Mouse (Mus musculus): ENCODE results near the gene Trpm3. TPM values are rescaled to one million over a fixed set of nuclear protein-coding genes. Genes with fewer than 3 reads are reported as not detected.

The Trpm3 gene
- polyA plus RNA-seq, 1 experiment: 0.05 TPM

- H3K27me3 ChIP-seq (ENCODE audit: control insufficient read depth, insufficient read depth, insufficient read length): no peaks in the 10 kb centered on the region
- TF ChIP-seq MYOG (IDR thresholded peaks at IDR 0.05; ENCODE audit: control insufficient read depth, extremely low read depth, insufficient read length) (no peak), USF1 (IDR thresholded peaks at IDR 0.05; ENCODE audit: low read depth) (no peak), FOSL1 (IDR thresholded peaks at IDR 0.05; ENCODE audit: insufficient read depth, low read length, poor library complexity, severe bottlenecking) (no peak), MAX (IDR thresholded peaks at IDR 0.05) (no peak), CEBPB (IDR thresholded peaks at IDR 0.05; ENCODE audit: low read depth) (no peak), MYOD1 (IDR thresholded peaks at IDR 0.05; ENCODE audit: control insufficient read depth, insufficient read length, low read depth) (no peak), CTCF (IDR thresholded peaks at IDR 0.05; ENCODE audit: control insufficient read depth, insufficient read depth, insufficient read length) (no peak)
Measured at GRCm38 (mm10) chr19:22463506-22463905, 324.7 kb downstream of the Trpm3 start.

GRCm38 (mm10) chr19:22469608-22470007 lies 330.8 kb downstream of the Trpm3 start:
- TF ChIP-seq CTCF (IDR thresholded peaks at IDR 0.05; ENCODE audit: control insufficient read depth, insufficient read depth, insufficient read length) (no peak), USF1 (IDR thresholded peaks at IDR 0.05; ENCODE audit: low read depth) (no peak), MAX (IDR thresholded peaks at IDR 0.05) (no peak), CEBPB (IDR thresholded peaks at IDR 0.05; ENCODE audit: low read depth) (no peak), MYOD1 (IDR thresholded peaks at IDR 0.05; ENCODE audit: control insufficient read depth, insufficient read length, low read depth) (no peak), FOSL1 (IDR thresholded peaks at IDR 0.05; ENCODE audit: insufficient read depth, low read length, poor library complexity, severe bottlenecking) (no peak), MYOG (IDR thresholded peaks at IDR 0.05; ENCODE audit: control insufficient read depth, extremely low read depth, insufficient read length) (no peak)
- Histone ChIP-seq H3K27me3 (ENCODE audit: control insufficient read depth, insufficient read depth, insufficient read length) (no peaks in the 10 kb centered on the region), H3ac (ENCODE audit: control insufficient read depth, insufficient read length, low read depth) (no peak overlapping the region), H3K4me3 (ENCODE audit: insufficient read depth, poor library complexity, severe bottlenecking) (no peak overlapping the region), H3K36me3 (ENCODE audit: control insufficient read depth, insufficient read depth) (no peaks in the 10 kb centered on the region), H3K79me3 (ENCODE audit: low read depth) (no peaks in the 10 kb centered on the region), H3K79me2 (ENCODE audit: control insufficient read depth, insufficient read depth) (no peaks in the 10 kb centered on the region)

More at GRCm38 (mm10) chr19:22463506-22463905, 324.7 kb downstream of the Trpm3 start:
- H3K4me3 ChIP-seq (ENCODE audit: insufficient read depth, poor library complexity, severe bottlenecking): no peak overlapping the region
- H3K36me3 ChIP-seq (ENCODE audit: control insufficient read depth, insufficient read depth): no peaks in the 10 kb centered on the region
- H3K79me3 ChIP-seq (ENCODE audit: low read depth): no peaks in the 10 kb centered on the region
- no peak overlapping the region for H3ac ChIP-seq (ENCODE audit: control insufficient read depth, insufficient read length, low read depth)
- no peaks in the 10 kb centered on the region for H3K79me2 ChIP-seq (ENCODE audit: control insufficient read depth, insufficient read depth)

- no peak for TF ChIP-seq MYOD1 (IDR thresholded peaks at IDR 0.05; ENCODE audit: control insufficient read depth, insufficient read length, low read depth)
- no peak for TF ChIP-seq FOSL1 (IDR thresholded peaks at IDR 0.05; ENCODE audit: insufficient read depth, low read length, poor library complexity, severe bottlenecking)
- no peak for TF ChIP-seq CTCF (IDR thresholded peaks at IDR 0.05; ENCODE audit: control insufficient read depth, insufficient read depth, insufficient read length)
- no peak for TF ChIP-seq USF1 (IDR thresholded peaks at IDR 0.05; ENCODE audit: low read depth)
- no peak for TF ChIP-seq CEBPB (IDR thresholded peaks at IDR 0.05; ENCODE audit: low read depth)
- Histone ChIP-seq H3K36me3 (ENCODE audit: control insufficient read depth, insufficient read depth) (no peaks in the 10 kb centered on the region), H3K27me3 (ENCODE audit: control insufficient read depth, insufficient read depth, insufficient read length) (no peaks in the 10 kb centered on the region), H3ac (ENCODE audit: control insufficient read depth, insufficient read length, low read depth) (no peak overlapping the region), H3K79me3 (ENCODE audit: low read depth) (no peaks in the 10 kb centered on the region), H3K4me3 (ENCODE audit: insufficient read depth, poor library complexity, severe bottlenecking) (no peak overlapping the region), H3K79me2 (ENCODE audit: control insufficient read depth, insufficient read depth) (no peaks in the 10 kb centered on the region)
Measured at GRCm38 (mm10) chr19:22473030-22473712, 334.3 kb downstream of the Trpm3 start.

- Histone ChIP-seq H3K27me3 (ENCODE audit: control insufficient read depth, insufficient read depth, insufficient read length) (no peaks in the 10 kb centered on the region), H3K36me3 (ENCODE audit: control insufficient read depth, insufficient read depth) (no peaks in the 10 kb centered on the region), H3K4me3 (ENCODE audit: insufficient read depth, poor library complexity, severe bottlenecking) (no peak overlapping the region), H3K79me2 (ENCODE audit: control insufficient read depth, insufficient read depth) (no peaks in the 10 kb centered on the region), H3K79me3 (ENCODE audit: low read depth) (no peaks in the 10 kb centered on the region), H3ac (ENCODE audit: control insufficient read depth, insufficient read length, low read depth) (no peak overlapping the region)
- TF ChIP-seq MAX (IDR thresholded peaks at IDR 0.05): no peak
- no peak for TF ChIP-seq CEBPB (IDR thresholded peaks at IDR 0.05; ENCODE audit: low read depth)
- no peak for TF ChIP-seq MYOG (IDR thresholded peaks at IDR 0.05; ENCODE audit: control insufficient read depth, extremely low read depth, insufficient read length)
- no peak for TF ChIP-seq MYOD1 (IDR thresholded peaks at IDR 0.05; ENCODE audit: control insufficient read depth, insufficient read length, low read depth)
- no peak for TF ChIP-seq USF1 (IDR thresholded peaks at IDR 0.05; ENCODE audit: low read depth)
- no peak for TF ChIP-seq CTCF (IDR thresholded peaks at IDR 0.05; ENCODE audit: control insufficient read depth, insufficient read depth, insufficient read length)
- TF ChIP-seq FOSL1 (IDR thresholded peaks at IDR 0.05; ENCODE audit: insufficient read depth, low read length, poor library complexity, severe bottlenecking): no peak
Measured at GRCm38 (mm10) chr19:22478295-22478989, 339.6 kb downstream of the Trpm3 start.

- TF ChIP-seq MYOG (IDR thresholded peaks at IDR 0.05; ENCODE audit: control insufficient read depth, extremely low read depth, insufficient read length) (no peak), MAX (IDR thresholded peaks at IDR 0.05) (no peak), FOSL1 (IDR thresholded peaks at IDR 0.05; ENCODE audit: insufficient read depth, low read length, poor library complexity, severe bottlenecking) (no peak)
- Histone ChIP-seq H3K79me3 (ENCODE audit: low read depth) (no peaks in the 10 kb centered on the region), H3ac (ENCODE audit: control insufficient read depth, insufficient read length, low read depth) (no peak overlapping the region), H3K79me2 (ENCODE audit: control insufficient read depth, insufficient read depth) (no peaks in the 10 kb centered on the region), H3K4me3 (ENCODE audit: insufficient read depth, poor library complexity, severe bottlenecking) (no peak overlapping the region), H3K27me3 (ENCODE audit: control insufficient read depth, insufficient read depth, insufficient read length) (no peaks in the 10 kb centered on the region), H3K36me3 (ENCODE audit: control insufficient read depth, insufficient read depth) (no peaks in the 10 kb centered on the region)
Measured at GRCm38 (mm10) chr19:22503469-22503868, 364.6 kb downstream of the Trpm3 start.
